Mouse (Mus musculus) urinary bladder, postnatal 14 days (tissue): Measurements from ENCODE around the gene Slc22a27.
"Not testable (repeated sequence)": the region's sequence is repeated elsewhere in the genome, so short reads cannot be mapped to it uniquely, and the experiment has no call there.

ENCODE experiments used
- DNase-seq: peaks from one replicate; pipeline ENCODE4 v3.0.0; 2021; ENCODE audit warnings: low spot score

Slc22a27 gene

DNA sequence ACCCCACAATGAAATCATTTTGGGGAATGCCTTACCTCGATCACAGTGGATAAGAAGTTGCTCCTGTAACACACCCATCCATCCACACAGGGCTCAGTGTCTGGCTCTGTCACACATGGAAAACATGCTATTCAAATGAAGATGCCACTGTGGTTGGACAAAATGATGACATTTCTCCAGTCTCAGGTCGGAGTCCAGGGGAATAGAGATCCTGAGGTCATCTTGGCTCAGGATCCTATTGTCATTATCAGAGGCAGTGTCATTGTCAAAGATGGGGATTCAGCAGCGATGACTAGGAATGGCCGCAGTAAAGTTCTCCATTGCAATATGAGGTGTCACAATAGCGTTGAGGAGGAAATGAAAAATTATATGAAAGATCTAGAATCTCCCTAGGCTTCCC lies at the start of gene Slc22a27:
Gene Slc22a27 (minus strand): TSS at position 101 of the 400 bp plus-strand sequence.
- not testable (repeated sequence) for DNase-seq

DNA sequence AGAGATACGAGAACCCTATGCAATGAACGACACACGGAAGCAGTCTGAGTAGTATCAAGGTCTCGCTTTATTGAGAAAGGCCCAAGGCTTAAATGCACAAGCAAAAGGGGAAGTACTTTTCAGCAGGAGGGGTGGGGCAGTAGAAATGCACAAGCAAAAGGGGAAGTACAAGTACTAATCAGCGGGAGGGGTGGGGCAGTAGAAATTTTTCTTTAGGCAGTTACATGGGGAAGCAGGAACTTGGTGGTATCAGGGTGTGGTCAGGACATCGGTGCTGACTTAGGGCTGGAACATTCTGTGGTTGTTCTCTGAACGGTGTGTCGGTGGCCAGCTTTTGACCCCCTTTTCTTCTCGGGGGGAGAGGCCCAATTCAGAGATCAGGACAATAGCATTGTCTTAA lies 45.8 kb upstream of the Slc22a27 start:
- DNase-seq: not testable (repeated sequence)

DNA sequence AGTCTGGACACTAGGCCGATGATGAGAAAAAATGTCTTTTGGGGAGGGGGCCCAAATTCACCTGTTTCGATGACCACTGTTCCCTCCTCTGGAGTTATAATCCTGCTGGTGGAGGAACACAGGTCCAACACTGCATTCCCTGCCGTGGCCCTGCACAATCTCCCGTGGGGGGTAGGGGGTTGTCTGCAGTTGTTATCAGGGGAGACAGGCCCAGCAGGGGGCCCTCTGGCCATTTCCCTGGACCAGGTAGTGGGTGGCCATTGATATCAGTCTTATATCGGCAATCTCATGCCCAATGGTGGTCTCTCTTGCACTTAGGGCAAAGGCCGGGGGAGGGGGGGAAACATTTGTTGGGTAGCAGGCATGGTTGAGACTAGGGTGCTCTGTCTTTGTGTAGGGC lies 43.3 kb upstream of the Slc22a27 start:
- not testable (repeated sequence) for DNase-seq

DNA sequence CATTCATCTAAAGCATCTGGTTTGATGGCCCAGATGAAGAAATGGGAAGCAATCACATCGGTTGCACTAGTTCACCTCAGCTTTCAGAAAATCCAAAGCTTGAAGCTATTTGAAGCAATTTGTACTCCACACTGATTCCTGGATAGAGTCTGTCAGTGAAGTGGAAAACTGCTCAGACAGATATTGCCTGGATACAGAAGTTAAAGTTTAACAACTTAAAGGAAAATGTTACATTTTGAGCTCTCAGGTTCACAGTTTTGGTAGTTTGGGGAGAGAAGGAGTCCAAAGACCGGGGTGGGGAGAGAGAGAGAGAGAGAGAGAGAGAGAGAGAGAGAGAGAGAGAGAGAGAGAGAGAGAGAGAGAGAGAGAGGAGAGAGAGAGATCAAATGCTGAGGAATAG lies 2.9 kb upstream of the Slc22a27 start:
- no peak for DNase-seq

DNA sequence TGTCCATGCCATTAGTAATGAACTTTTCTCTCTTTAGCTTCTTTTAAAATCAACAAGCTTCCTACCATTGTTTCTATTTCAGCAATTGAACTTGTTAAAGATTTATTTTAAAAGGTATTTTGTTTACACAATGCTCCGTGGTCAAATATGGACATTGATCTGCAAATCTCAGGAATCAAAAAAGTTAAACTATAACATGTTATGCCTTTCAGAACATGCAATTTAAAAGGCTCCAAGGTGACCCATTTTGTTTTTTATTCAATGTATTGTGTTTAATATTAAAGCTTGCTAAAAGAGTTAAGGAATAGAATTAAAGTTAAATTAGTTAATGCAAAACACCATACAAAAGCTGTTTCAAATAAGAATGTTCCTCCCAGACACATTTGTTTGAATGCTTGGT lies 723 bp upstream of the Slc22a27 start:
- not testable (repeated sequence) for DNase-seq

DNA sequence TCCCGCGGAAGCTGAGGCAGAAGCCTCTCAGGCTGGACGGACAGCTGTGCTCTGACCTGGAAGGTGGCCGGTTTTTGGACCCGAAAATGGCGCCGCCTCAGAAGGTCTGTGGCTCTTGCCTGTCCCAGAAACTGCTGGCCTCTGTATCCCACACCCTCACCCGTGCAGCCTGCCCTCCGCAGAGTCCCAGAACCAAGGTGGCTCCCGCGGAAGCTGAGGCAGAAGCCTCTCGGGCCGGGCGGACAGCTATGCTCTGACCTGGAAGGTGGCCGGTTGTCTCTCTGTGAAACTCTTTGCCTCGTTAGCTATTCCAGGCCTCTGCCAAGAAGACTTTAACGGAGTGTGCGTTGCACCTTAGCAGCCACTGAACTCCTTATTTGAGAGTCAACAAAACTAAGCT lies 26.4 kb downstream of the Slc22a27 start:
- DNase-seq: not testable (repeated sequence)

DNA sequence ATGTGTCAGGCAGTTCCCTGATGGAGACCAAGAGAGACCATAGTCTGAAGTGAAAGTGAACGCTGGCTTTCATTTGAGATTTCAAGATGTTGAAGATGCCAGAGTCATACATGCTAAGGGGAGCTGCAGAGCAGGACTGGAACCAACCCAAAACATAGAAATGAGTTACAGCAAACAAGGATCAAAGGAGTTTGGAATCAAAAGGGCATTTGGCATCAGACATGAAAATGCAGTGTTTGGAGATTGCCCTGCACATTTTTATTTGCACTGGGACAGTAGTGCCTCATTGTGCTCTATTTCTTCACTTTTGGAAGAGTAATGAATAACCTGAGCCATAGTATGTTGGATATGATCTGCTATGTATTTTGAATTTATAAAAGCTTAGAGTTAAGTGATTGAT lies 89.2 kb downstream of the Slc22a27 start:
- no peak for DNase-seq

DNA sequence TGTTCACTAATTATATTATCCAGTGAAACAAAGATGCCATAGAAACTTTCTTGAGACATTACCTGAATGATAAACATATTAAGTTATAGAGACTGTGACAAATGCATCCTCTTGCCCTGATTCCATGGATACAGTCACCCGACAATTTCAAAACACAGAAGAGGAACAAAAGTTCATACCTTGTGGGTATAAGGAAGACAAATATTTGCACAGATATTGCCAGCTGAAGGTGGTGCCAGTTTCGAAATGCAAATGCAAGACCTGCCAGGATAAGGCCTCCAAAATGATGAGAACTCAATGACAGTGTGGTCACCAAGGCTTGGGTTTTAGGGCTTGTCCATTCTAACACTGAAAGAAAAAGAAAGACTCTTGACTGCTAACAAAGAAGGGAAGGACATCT lies 136.0 kb downstream of the Slc22a27 start:
- no peak for DNase-seq
